Mouse (Mus musculus): ENCODE measurements around the gene Zan. TPM values are rescaled to one million over a fixed set of nuclear protein-coding genes. Genes with fewer than 3 reads are reported as not detected.

Zan gene
- polyA plus RNA-seq, 2 experiments, result 0.06 to 0.19 TPM

GRCm38 (mm10) chr5:137510573-137511390, 33.9 kb upstream of the Zan start:
- H3K4me2 ChIP-seq (ENCODE audit: low read depth), result peak overlapping the region; percentile 69
- H3K4me3 ChIP-seq (ENCODE audit: insufficient read depth in 1 of 2, low read depth in 2 of 2, low read length in 2 of 2), result peak overlapping the region; percentile 63 to 92
- H3K36me3 ChIP-seq (replicated peaks; ENCODE audit: control insufficient read depth, insufficient read depth, low read depth), result no peaks in the 10 kb centered on the region
- peak overlapping the region; percentile 93 for H3K9ac ChIP-seq (replicated peaks)
- H3K9me3 ChIP-seq (ENCODE audit: control insufficient read depth, low read length), result no peaks in the 10 kb centered on the region
- H3K27ac ChIP-seq, result peak overlapping the region; percentile 39
- no peak for TF ChIP-seq CTCF (IDR thresholded peaks at IDR 0.05; ENCODE audit: low read depth)
- TF ChIP-seq EP300 (IDR thresholded peaks at IDR 0.05; ENCODE audit: low read depth), result no peak
- H3K27me3 ChIP-seq (ENCODE audit: control insufficient read depth, insufficient read depth, low read length), result no peaks in the 10 kb centered on the region
- ATAC-seq (ENCODE audit: insufficient read depth) (peak; percentile 72), DNase-seq (ENCODE audit: low read depth in 3 of 3, low spot score in 3 of 3) (no peak)
- WGBS (ENCODE audit: insufficient replicate concordance), result under 1% methylated on average over 63 of the region's 83 CpGs
- H3K4me1 ChIP-seq (replicated peaks; ENCODE audit: control insufficient read depth in 2 of 2, insufficient read depth in 2 of 2, low read length in 1 of 2), result peaks cover 6 to 7% of the 10 kb centered on the region in 2 experiments; a peak in 3 of 4 replicates

- no peaks in the 10 kb centered on the region for H3K9me3 ChIP-seq (ENCODE audit: control insufficient read depth, low read length)
- H3K36me3 ChIP-seq (replicated peaks; ENCODE audit: control insufficient read depth, insufficient read depth, low read depth), result no peaks in the 10 kb centered on the region
- H3K4me2 ChIP-seq (ENCODE audit: low read depth), result peak overlapping the region; percentile 69
- 3% methylated on average over 27 of the region's 52 CpGs for WGBS (ENCODE audit: insufficient replicate concordance)
- peak in 2 of 3 experiments; percentile 37 to 40 for DNase-seq (ENCODE audit: low read depth in 3 of 3, low spot score in 3 of 3)
- no peak overlapping the region; the same call in 1 of the 2 replicates for H3K27ac ChIP-seq
- H3K9ac ChIP-seq (replicated peaks), result peak overlapping the region; percentile 93
- H3K27me3 ChIP-seq (ENCODE audit: control insufficient read depth, insufficient read depth, low read length), result no peaks in the 10 kb centered on the region
- TF ChIP-seq EP300 (IDR thresholded peaks at IDR 0.05; ENCODE audit: low read depth) (no peak), CTCF (IDR thresholded peaks at IDR 0.05; ENCODE audit: low read depth) (no peak)
- peak overlapping the region; percentile 63 to 92 for H3K4me3 ChIP-seq (ENCODE audit: insufficient read depth in 1 of 2, low read depth in 2 of 2, low read length in 2 of 2)
- ATAC-seq (ENCODE audit: insufficient read depth), result peak; percentile 75
- peaks cover 6 to 7% of the 10 kb centered on the region in 2 experiments; a peak in 3 of 4 replicates for H3K4me1 ChIP-seq (replicated peaks; ENCODE audit: control insufficient read depth in 2 of 2, insufficient read depth in 2 of 2, low read length in 1 of 2)
Observed at GRCm38 (mm10) chr5:137510014-137510501, 33.2 kb upstream of the Zan start.

GRCm38 (mm10) chr5:137504041-137504440, 27.2 kb upstream of the Zan start:
- Histone ChIP-seq H3K4me2 (ENCODE audit: low read depth) (peak overlapping the region; percentile 72; the same call in 1 of the 2 replicates), H3K4me1 (replicated peaks; ENCODE audit: control insufficient read depth in 2 of 2, insufficient read depth in 2 of 2, low read length in 1 of 2) (peaks cover 16 to 17% of the 10 kb centered on the region in 2 experiments), H3K9me3 (ENCODE audit: control insufficient read depth, low read length) (no peaks in the 10 kb centered on the region), H3K9ac (replicated peaks) (no peak overlapping the region), H3K27ac (no peak overlapping the region), H3K36me3 (replicated peaks; ENCODE audit: control insufficient read depth, insufficient read depth, low read depth) (no peaks in the 10 kb centered on the region), H3K4me3 (ENCODE audit: insufficient read depth in 1 of 2, low read depth in 2 of 2, low read length in 2 of 2) (no peak overlapping the region), H3K27me3 (ENCODE audit: control insufficient read depth, insufficient read depth, low read length) (no peaks in the 10 kb centered on the region)
- WGBS (ENCODE audit: insufficient replicate concordance), result 84% methylated on average over 6 of the region's 6 CpGs
- DNase-seq (ENCODE audit: low read depth in 3 of 3, low spot score in 3 of 3), result no peak
- TF ChIP-seq EP300 (IDR thresholded peaks at IDR 0.05; ENCODE audit: low read depth), result no peak
- peak; percentile 64 for TF ChIP-seq CTCF (IDR thresholded peaks at IDR 0.05; ENCODE audit: low read depth)
- no peak for ATAC-seq (ENCODE audit: insufficient read depth)

- WGBS (ENCODE audit: insufficient replicate concordance), result under 1% methylated on average over 30 of the region's 30 CpGs
- DNase-seq (ENCODE audit: low read depth in 3 of 3, low spot score in 3 of 3), result peak; percentile 78 to 86 (median 83)
- TF ChIP-seq CTCF (IDR thresholded peaks at IDR 0.05; ENCODE audit: low read depth), result peak; percentile 99
- TF ChIP-seq EP300 (IDR thresholded peaks at IDR 0.05; ENCODE audit: low read depth), result no peak
- peak overlapping the region; percentile 58 to 63 for H3K4me3 ChIP-seq (ENCODE audit: insufficient read depth in 1 of 2, low read depth in 2 of 2, low read length in 2 of 2)
- peak; percentile 85 for ATAC-seq (ENCODE audit: insufficient read depth)
- H3K9me3 ChIP-seq (ENCODE audit: control insufficient read depth, low read length), result no peaks in the 10 kb centered on the region
- peaks cover 16 to 17% of the 10 kb centered on the region in 2 experiments for H3K4me1 ChIP-seq (replicated peaks; ENCODE audit: control insufficient read depth in 2 of 2, insufficient read depth in 2 of 2, low read length in 1 of 2)
- H3K27ac ChIP-seq, result peak overlapping the region; percentile 75
- no peaks in the 10 kb centered on the region for H3K27me3 ChIP-seq (ENCODE audit: control insufficient read depth, insufficient read depth, low read length)
- peak overlapping the region; percentile 72 for H3K4me2 ChIP-seq (ENCODE audit: low read depth)
- no peaks in the 10 kb centered on the region for H3K36me3 ChIP-seq (replicated peaks; ENCODE audit: control insufficient read depth, insufficient read depth, low read depth)
- H3K9ac ChIP-seq (replicated peaks), result peak overlapping the region; percentile 61
Observed at GRCm38 (mm10) chr5:137502667-137503110, 25.8 kb upstream of the Zan start.

All from liver, embryonic 14.5 days (tissue).